Mouse (Mus musculus): Measurements from ENCODE around the gene Btbd9. TPM values are rescaled to one million over a fixed set of nuclear protein-coding genes. Genes with fewer than 3 reads are reported as not detected.

Gene Btbd9
- polyA plus RNA-seq, 1 experiment = 31.2 TPM

DNA sequence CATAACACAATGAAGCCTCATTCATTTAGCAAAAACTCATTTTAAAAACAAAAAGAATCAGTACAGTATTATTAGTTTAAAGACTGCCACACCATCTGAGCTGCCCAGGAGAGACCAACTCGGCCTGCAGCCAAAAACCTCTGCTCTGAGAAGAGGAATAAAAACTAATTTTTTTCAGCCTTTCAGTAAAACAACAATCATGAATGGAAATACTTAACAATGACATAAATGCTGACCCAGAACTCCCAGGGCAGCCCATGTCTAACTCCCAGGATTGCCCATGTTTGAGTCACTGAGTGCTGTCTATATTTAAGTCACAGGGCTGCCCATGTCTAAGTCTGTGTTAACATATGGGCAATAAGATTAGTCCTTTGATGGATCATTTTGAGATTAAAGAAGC, 155.0 kb downstream of the Btbd9 start:
- no peaks in the 10 kb centered on the region for H3K36me3 ChIP-seq (ENCODE audit: control insufficient read depth, insufficient read depth, low read length)
- 88% methylated on average over 1 of the region's 1 CpGs for WGBS
- H3K4me3 ChIP-seq (ENCODE audit: low read depth, low read length) = no peak overlapping the region
- H3K4me1 ChIP-seq (ENCODE audit: control insufficient read depth, insufficient read depth, insufficient read length, low read length) = peaks cover 10% of the 10 kb centered on the region; the same call in 1 of the 2 replicates
- TF ChIP-seq POLR2A (IDR thresholded peaks at IDR 0.05; ENCODE audit: low read depth, low read length) (no peak), CTCF (IDR thresholded peaks at IDR 0.05; ENCODE audit: extremely low read depth, insufficient read length, insufficient replicate concordance, low read depth, low read length) (no peak)
- no peaks in the 10 kb centered on the region for H3K27me3 ChIP-seq (ENCODE audit: control insufficient read depth, insufficient read depth, low read length)
- no peak overlapping the region for H3K27ac ChIP-seq (ENCODE audit: insufficient read depth, low read depth, low read length)

DNA sequence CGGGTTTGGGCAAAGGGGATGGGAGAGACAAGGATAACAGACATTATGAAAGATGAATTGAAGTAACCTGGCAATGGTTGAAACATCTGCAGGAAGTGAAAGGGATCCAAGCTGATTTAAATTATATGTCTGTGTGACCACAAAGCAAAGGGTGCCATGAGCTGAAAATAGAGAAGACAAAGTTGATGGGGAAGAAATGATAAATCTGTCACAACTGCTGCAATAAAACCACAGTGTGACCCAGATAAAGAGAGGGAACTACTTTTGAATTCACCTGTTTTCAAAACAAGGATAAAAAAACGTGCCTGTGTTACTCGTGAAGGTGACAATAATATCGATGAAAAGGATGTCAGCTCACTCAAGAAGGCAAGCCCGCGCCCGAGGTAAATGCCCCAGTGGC, 156.8 kb downstream of the Btbd9 start:
- Histone ChIP-seq H3K27me3 (ENCODE audit: control insufficient read depth, insufficient read depth, low read length) (no peaks in the 10 kb centered on the region), H3K27ac (ENCODE audit: insufficient read depth, low read depth, low read length) (no peak overlapping the region), H3K4me1 (ENCODE audit: control insufficient read depth, insufficient read depth, insufficient read length, low read length) (peaks cover 17% of the 10 kb centered on the region; the same call in 1 of the 2 replicates), H3K4me3 (ENCODE audit: low read depth, low read length) (no peak overlapping the region), H3K36me3 (ENCODE audit: control insufficient read depth, insufficient read depth, low read length) (no peaks in the 10 kb centered on the region)
- TF ChIP-seq CTCF (IDR thresholded peaks at IDR 0.05; ENCODE audit: extremely low read depth, insufficient read length, insufficient replicate concordance, low read depth, low read length) = no peak
- no peak for TF ChIP-seq POLR2A (IDR thresholded peaks at IDR 0.05; ENCODE audit: low read depth, low read length)
- 77% methylated on average over 7 of the region's 7 CpGs for WGBS

DNA sequence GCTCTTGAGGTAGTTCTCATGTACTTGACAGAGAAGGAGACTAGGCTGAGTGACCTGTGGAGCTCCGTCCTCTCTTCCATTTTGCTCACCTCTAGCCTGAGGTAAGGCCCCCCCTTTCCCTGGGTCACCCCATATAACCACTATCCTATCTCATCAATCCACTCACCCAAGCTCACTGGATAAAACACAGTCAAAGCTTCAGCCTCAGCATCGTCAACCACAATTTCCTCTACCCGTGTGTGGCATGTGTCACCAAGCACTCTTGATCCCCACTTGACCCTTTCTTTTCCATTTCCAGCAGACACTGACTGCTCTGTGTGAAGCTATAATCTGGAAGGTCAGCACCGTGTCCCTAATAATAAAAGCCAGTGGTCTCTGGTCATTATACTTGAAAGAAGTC, 157.8 kb downstream of the Btbd9 start:
- 72% methylated on average over 4 of the region's 4 CpGs for WGBS
- TF ChIP-seq CTCF (IDR thresholded peaks at IDR 0.05; ENCODE audit: extremely low read depth, insufficient read length, insufficient replicate concordance, low read depth, low read length) (no peak), POLR2A (IDR thresholded peaks at IDR 0.05; ENCODE audit: low read depth, low read length) (no peak)
- H3K4me1 ChIP-seq (ENCODE audit: control insufficient read depth, insufficient read depth, insufficient read length, low read length) = peaks cover 17% of the 10 kb centered on the region; the same call in 1 of the 2 replicates
- no peaks in the 10 kb centered on the region for H3K36me3 ChIP-seq (ENCODE audit: control insufficient read depth, insufficient read depth, low read length)
- H3K27me3 ChIP-seq (ENCODE audit: control insufficient read depth, insufficient read depth, low read length) = no peaks in the 10 kb centered on the region
- H3K27ac ChIP-seq (ENCODE audit: insufficient read depth, low read depth, low read length) = no peak overlapping the region
- no peak overlapping the region for H3K4me3 ChIP-seq (ENCODE audit: low read depth, low read length)

DNA sequence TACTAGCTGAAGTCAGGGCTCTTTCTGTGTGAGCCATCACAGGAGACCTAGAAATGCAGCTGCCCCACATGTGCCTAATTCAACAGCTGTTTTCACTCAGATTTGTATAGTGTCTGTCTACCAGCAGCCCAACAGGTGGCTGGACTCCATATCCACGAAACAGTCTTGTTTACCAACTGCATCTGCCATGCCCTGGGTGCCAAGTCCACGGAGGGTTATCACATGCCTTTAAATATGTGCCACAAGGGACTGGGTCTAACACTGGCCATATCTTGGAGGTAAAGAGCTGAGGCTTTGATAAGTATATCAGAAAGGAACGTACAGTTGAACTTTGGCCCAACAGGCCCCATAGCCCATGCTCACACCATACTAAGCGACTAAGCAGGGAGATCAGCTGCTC, 159.2 kb downstream of the Btbd9 start:
- 32% methylated on average over 4 of the region's 4 CpGs for WGBS
- Histone ChIP-seq H3K4me1 (ENCODE audit: control insufficient read depth, insufficient read depth, insufficient read length, low read length) (peaks cover 17% of the 10 kb centered on the region; the same call in 1 of the 2 replicates), H3K4me3 (ENCODE audit: low read depth, low read length) (no peak overlapping the region), H3K27me3 (ENCODE audit: control insufficient read depth, insufficient read depth, low read length) (no peaks in the 10 kb centered on the region), H3K27ac (ENCODE audit: insufficient read depth, low read depth, low read length) (peak overlapping the region; percentile 89), H3K36me3 (ENCODE audit: control insufficient read depth, insufficient read depth, low read length) (no peaks in the 10 kb centered on the region)
- TF ChIP-seq POLR2A (IDR thresholded peaks at IDR 0.05; ENCODE audit: low read depth, low read length) (no peak), CTCF (IDR thresholded peaks at IDR 0.05; ENCODE audit: extremely low read depth, insufficient read length, insufficient replicate concordance, low read depth, low read length) (no peak)

DNA sequence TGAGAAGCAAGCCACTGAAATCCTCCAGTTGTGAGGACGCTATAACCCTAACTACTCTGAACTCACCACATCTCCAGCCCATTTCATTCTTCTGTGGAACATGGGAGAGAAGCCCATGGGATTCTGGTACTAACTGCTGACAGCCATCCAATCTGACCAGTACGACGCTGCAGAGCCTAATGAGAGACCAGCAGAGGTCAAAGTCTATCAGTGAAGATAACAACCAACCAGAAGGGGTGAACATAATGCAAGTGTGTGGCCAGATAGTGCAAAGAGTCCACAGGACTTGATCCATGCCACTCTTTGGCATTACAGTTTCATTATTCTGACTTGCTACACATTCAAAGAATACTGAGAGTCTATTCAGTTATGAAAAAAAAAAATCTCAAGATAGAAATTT, 160.6 kb downstream of the Btbd9 start:
- WGBS = 50% methylated on average over 3 of the region's 3 CpGs
- H3K4me3 ChIP-seq (ENCODE audit: low read depth, low read length) = no peak overlapping the region
- H3K36me3 ChIP-seq (ENCODE audit: control insufficient read depth, insufficient read depth, low read length) = no peaks in the 10 kb centered on the region
- TF ChIP-seq POLR2A (IDR thresholded peaks at IDR 0.05; ENCODE audit: low read depth, low read length) (no peak), CTCF (IDR thresholded peaks at IDR 0.05; ENCODE audit: extremely low read depth, insufficient read length, insufficient replicate concordance, low read depth, low read length) (no peak)
- peak overlapping the region; percentile 66; the same call in 1 of the 2 replicates for H3K27ac ChIP-seq (ENCODE audit: insufficient read depth, low read depth, low read length)
- peaks cover 17% of the 10 kb centered on the region; the same call in 1 of the 2 replicates for H3K4me1 ChIP-seq (ENCODE audit: control insufficient read depth, insufficient read depth, insufficient read length, low read length)
- no peaks in the 10 kb centered on the region for H3K27me3 ChIP-seq (ENCODE audit: control insufficient read depth, insufficient read depth, low read length)

DNA sequence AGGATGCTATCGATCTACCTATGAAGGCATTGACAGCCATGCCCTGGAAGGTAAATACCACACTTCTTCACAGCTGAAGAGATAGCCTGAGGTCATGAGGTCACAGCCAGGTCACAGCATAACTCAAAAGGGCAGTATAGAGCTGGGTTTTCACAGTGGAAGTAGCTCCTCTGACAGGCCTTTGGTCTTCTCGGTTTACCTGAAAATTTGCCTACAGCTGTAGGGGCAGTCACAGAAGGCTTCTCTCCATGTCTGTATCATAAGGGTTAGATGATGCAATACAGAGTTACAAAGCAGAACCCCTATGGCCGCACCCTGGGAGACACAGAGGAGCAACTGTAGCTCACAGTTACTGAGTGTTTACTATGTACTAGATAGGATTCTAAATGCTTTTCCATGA, 163.3 kb downstream of the Btbd9 start:
- TF ChIP-seq CTCF (IDR thresholded peaks at IDR 0.05; ENCODE audit: extremely low read depth, insufficient read length, insufficient replicate concordance, low read depth, low read length) (no peak), POLR2A (IDR thresholded peaks at IDR 0.05; ENCODE audit: low read depth, low read length) (no peak)
- 70% methylated on average over 3 of the region's 3 CpGs for WGBS
- Histone ChIP-seq H3K27me3 (ENCODE audit: control insufficient read depth, insufficient read depth, low read length) (no peaks in the 10 kb centered on the region), H3K4me1 (ENCODE audit: control insufficient read depth, insufficient read depth, insufficient read length, low read length) (peaks cover 13% of the 10 kb centered on the region; the same call in 1 of the 2 replicates), H3K27ac (ENCODE audit: insufficient read depth, low read depth, low read length) (no peak overlapping the region), H3K4me3 (ENCODE audit: low read depth, low read length) (no peak overlapping the region), H3K36me3 (ENCODE audit: control insufficient read depth, insufficient read depth, low read length) (no peaks in the 10 kb centered on the region)

DNA sequence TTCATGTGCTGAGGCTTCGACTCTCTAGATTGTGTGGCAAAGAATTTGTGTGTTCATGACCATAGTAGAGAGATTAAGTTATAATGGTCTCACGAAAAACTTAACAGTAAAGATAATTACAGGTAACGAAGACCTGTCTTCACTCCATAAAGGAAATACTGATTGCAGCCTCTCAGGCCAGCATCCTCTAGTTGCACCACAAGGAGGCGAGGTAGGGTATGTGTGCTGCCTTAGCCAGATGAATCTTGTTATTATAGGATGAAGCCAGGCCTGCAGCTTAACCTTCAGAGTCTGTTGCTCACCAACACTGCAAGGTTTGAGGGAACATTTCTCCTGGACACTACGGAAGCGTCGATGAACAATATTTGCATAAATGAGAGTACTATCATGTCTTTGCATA, 170.3 kb downstream of the Btbd9 start:
- WGBS = 95% methylated on average over 7 of the region's 7 CpGs
- Histone ChIP-seq H3K4me3 (ENCODE audit: low read depth, low read length) (no peak overlapping the region), H3K27ac (ENCODE audit: insufficient read depth, low read depth, low read length) (no peak overlapping the region), H3K27me3 (ENCODE audit: control insufficient read depth, insufficient read depth, low read length) (no peaks in the 10 kb centered on the region), H3K36me3 (ENCODE audit: control insufficient read depth, insufficient read depth, low read length) (no peaks in the 10 kb centered on the region), H3K4me1 (ENCODE audit: control insufficient read depth, insufficient read depth, insufficient read length, low read length) (no peaks in the 10 kb centered on the region)
- TF ChIP-seq POLR2A (IDR thresholded peaks at IDR 0.05; ENCODE audit: low read depth, low read length) (no peak), CTCF (IDR thresholded peaks at IDR 0.05; ENCODE audit: extremely low read depth, insufficient read length, insufficient replicate concordance, low read depth, low read length) (peak; percentile 25; the same call in 1 of the 2 replicates)

All from small intestine, adult 2 months (tissue).